Mouse (Mus musculus) lung, embryonic 16.5 days (tissue): ENCODE measurements at regions not wholly inside any gene's neighbourhood (a gene's known extent, or its start where the extent isn't known, plus 50 kb on each side); places are given as distances from the start of the nearest gene placed in this dataset.

Experiments
- ATAC-seq: fragments of 200-750 bp; cut with Nextera tagmentation; 2 replicates; pipeline ENCODE4 v1.8.0; 2017; ENCODE audit warnings: low read depth, mild to moderate bottlenecking, moderate library complexity
- H3K27ac ChIP-seq: fragments of 300-500 bp; sonication (generic); 2 replicates; pipeline ENCODE4 v1.5.1; 2014; ENCODE audit warnings: mild to moderate bottlenecking, control low read depth, low read length
- H3K27me3 ChIP-seq: fragments of 300-500 bp; sonication (generic); 2 replicates; pipeline ENCODE4 v1.6.1; 2014; ENCODE audit warnings: low read depth, low read length, mixed read lengths; ENCODE audit not compliant: control insufficient read depth, insufficient read depth
- H3K36me3 ChIP-seq: fragments of 300-500 bp; sonication (generic); 2 replicates; pipeline ENCODE4 v1.6.1; 2014; ENCODE audit warnings: low read length; ENCODE audit not compliant: control insufficient read depth, insufficient read depth
- H3K4me1 ChIP-seq: fragments of 300-500 bp; sonication (generic); replicated peaks from 2 replicates; pipeline ENCODE4 v1.6.1; 2014; ENCODE audit warnings: low read length, mixed read lengths; ENCODE audit not compliant: control insufficient read depth, insufficient read depth
- H3K4me2 ChIP-seq: fragments of 300-500 bp; sonication (generic); 2 replicates; pipeline ENCODE4 v1.6.1; 2014; ENCODE audit warnings: low read depth, low read length, control low read depth
- H3K4me3 ChIP-seq: fragments of 300-500 bp; sonication (generic); 2 replicates; pipeline ENCODE4 v1.5.1; 2014; ENCODE audit warnings: mild to moderate bottlenecking, low read length, control low read depth
- H3K9ac ChIP-seq: fragments of 300-500 bp; sonication (generic); 2 replicates; pipeline ENCODE4 v1.6.1; 2014; ENCODE audit warnings: low read length, control low read depth
- H3K9me3 ChIP-seq: fragments of 300-500 bp; sonication (generic); 2 replicates; pipeline ENCODE4 v1.6.1; 2016; ENCODE audit warnings: low read length; ENCODE audit not compliant: control insufficient read depth
- WGBS: fragments of 180-500 bp; shearing (Covaris S2); extraction: QIAGEN DNeasy Blood & Tissue Kit; methylation state at CpG from one replicate; pipeline ENCODE4 v1.1.7; 2014; 5-methylcytosine and 5-hydroxymethylcytosine counted together

DNA sequence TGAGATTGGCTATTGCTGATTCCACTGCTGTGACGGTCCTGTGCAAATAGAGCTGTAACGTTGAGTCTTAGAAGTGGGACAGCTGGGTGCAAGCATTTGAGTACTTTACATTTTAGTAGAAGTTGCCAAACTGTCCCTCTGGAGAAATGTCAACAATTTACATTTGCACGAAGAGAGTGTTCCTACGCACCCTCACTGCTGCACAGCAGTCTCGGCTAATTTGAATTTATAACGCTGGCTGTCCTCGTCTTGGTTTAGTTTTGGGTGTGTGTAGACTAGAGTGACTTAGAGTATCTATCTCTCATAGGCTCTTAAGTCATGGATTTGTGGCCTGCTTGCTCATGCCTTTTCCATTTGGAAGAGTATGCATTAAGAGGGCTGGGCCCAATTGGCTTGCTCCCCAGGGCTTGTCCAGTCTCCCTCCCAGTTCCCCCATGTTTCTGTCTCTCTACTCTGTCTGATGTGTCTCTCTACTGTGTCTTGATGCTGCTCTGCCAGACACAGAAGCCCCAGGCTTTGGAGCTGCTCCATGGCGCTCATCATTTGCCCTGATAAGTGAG, 79.8 kb upstream of the Mphosph6 start:
- H3K27ac ChIP-seq, result no peak overlapping the region
- no peaks in the 10 kb centered on the region for H3K4me1 ChIP-seq
- H3K4me3 ChIP-seq, result no peak overlapping the region
- H3K36me3 ChIP-seq, result no peaks in the 10 kb centered on the region
- H3K4me2 ChIP-seq, result no peak overlapping the region
- H3K9me3 ChIP-seq, result no peaks in the 10 kb centered on the region
- 47% methylated on average over 8 of the region's 8 CpGs for WGBS
- no peak overlapping the region for H3K9ac ChIP-seq
- no peak for ATAC-seq
- H3K27me3 ChIP-seq, result no peaks in the 10 kb centered on the region

DNA sequence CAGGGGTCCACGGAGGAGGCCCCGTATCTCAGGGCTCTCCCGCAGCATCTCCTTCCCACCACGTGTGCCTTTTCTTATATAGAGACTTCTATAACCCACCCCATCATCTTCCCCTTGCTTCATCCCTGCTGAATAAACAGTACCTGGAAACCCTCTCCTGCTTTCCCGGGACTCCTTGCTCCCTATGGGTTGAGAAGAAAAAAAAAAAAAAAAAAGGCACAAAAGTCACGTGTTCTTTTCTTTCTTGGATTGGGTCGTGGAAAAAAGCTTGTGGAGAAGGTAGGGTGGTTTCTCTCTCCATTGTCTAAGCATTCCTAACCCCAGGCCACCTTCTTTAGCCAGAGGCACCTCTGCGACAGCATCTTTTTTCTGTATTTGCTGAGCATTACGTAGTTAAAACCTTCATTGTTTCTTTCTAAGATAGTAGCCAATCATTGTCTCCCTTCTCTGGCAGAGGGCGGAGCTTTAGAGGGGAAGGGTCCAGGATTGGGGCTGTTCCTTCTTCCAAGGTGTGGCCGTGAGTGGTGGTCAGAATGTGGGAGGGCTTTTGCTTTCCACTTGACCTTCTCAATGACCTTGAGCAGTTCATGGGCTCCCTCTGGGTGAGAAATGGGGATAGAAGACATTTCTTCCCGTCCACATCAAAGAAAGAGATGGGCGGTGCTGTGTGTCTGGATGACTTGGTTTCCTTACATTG, 78.7 kb upstream of the Mphosph6 start:
- H3K4me2 ChIP-seq, result no peak overlapping the region
- no peaks in the 10 kb centered on the region for H3K27me3 ChIP-seq
- H3K9ac ChIP-seq, result no peak overlapping the region
- H3K9me3 ChIP-seq, result no peaks in the 10 kb centered on the region
- 64% methylated on average over 13 of the region's 13 CpGs for WGBS
- no peak overlapping the region for H3K4me3 ChIP-seq
- H3K36me3 ChIP-seq, result no peaks in the 10 kb centered on the region
- H3K27ac ChIP-seq, result no peak overlapping the region
- no peaks in the 10 kb centered on the region for H3K4me1 ChIP-seq
- no peak for ATAC-seq

DNA sequence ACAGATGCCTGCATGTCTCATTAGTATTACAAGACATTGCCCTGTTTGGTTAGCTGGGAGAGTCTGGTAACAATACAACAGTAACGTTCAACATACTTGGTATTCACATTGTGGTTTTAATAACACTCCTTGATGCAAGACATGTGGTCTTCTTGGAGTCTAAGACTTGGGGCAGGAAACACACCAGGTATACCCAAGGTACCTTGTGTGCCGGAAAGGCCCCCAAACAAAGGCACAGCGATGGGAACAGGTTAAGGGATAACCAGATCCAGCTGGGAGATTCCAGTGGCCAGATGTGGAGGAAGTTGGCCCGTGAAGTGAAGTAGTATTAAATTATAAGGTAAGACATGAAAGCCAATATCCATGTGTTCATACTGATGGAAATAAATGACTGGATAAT, 71.9 kb upstream of the Mphosph6 start:
- 80% methylated on average over 4 of the region's 4 CpGs for whole genome bisulfite sequencing

DNA sequence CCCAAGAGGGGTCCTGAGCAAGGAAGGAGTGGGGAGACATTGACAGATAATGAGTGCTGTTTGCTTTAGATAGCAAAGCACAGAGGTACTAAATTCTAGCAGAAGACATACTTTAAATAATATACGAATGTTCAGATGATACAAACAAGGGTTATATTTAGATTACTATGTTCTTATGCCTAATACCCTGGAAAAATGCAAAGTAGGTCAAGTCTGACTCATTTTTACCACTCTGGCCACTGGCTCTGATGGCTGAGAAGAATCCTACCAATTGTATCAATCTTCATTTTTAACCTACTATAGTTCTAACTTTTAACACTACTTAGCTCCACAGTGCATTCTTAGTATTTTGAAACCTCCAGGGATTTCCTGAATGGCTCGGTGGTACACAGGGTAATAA, 65.4 kb upstream of the Mphosph6 start:
- Histone ChIP-seq H3K9ac (no peak overlapping the region), H3K9me3 (no peaks in the 10 kb centered on the region), H3K36me3 (no peaks in the 10 kb centered on the region), H3K4me3 (no peak overlapping the region), H3K4me2 (no peak overlapping the region), H3K4me1 (no peaks in the 10 kb centered on the region), H3K27me3 (no peaks in the 10 kb centered on the region), H3K27ac (no peak overlapping the region)
- 65% methylated on average over 2 of the region's 2 CpGs for WGBS
- ATAC-seq, result no peak

More for the DNA sequence above, 71.9 kb upstream of the Mphosph6 start:
- H3K27me3 ChIP-seq, result no peaks in the 10 kb centered on the region
- no peak overlapping the region for H3K9ac ChIP-seq
- H3K27ac ChIP-seq, result no peak overlapping the region
- no peak for ATAC-seq
- H3K9me3 ChIP-seq, result no peaks in the 10 kb centered on the region
- no peaks in the 10 kb centered on the region for H3K4me1 ChIP-seq
- no peaks in the 10 kb centered on the region for H3K36me3 ChIP-seq
- H3K4me3 ChIP-seq, result no peak overlapping the region
- H3K4me2 ChIP-seq, result no peak overlapping the region

DNA sequence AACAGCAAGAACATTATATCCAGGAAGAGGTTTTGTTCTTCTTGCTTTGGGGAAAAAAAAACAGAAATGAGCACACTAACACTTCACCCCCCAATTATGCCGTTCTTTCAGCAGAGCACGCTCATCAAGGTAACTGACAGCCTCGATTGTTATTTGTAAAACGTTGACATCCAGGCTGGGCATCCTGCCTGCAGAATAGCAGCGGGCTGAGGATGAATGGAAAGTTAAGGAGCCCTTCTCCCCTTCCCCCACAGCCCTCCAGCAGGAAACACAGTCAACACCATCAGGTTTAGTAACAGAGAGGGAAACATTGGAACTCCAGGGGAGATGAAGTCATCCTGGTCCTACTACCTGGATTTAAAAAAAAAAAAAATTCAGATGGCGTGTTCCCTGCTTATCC, 63.3 kb upstream of the Mphosph6 start:
- Histone ChIP-seq H3K9me3 (no peaks in the 10 kb centered on the region), H3K36me3 (no peaks in the 10 kb centered on the region), H3K4me2 (no peak overlapping the region), H3K4me1 (no peaks in the 10 kb centered on the region), H3K27ac (no peak overlapping the region), H3K27me3 (peaks cover 2% of the 10 kb centered on the region; the same call in 1 of the 2 replicates), H3K9ac (no peak overlapping the region), H3K4me3 (no peak overlapping the region)
- ATAC-seq, result no peak
- 17% methylated on average over 6 of the region's 6 CpGs for WGBS

DNA sequence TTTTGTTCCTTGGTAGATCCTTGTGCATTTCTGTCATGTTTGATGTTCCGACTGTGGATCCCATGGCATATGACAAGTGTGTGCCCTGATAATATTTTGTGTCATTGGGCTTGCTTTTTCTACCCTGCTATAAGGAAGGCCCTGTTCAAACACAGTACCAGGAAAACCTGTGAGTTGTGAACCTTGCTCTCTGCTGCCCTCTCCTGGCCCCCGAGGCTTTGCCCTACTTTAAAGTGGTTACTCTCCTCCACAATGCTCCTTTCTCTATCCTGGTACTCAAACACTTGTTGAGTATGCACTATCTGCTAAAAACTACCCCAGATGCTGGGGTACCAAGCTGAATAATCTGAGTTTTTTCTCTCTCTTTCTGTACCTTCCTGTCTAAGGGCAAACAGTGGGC, 62.1 kb upstream of the Mphosph6 start:
- WGBS, result 33% methylated on average over 2 of the region's 2 CpGs
- Histone ChIP-seq H3K27ac (no peak overlapping the region), H3K4me2 (no peak overlapping the region), H3K27me3 (peaks cover 2% of the 10 kb centered on the region; the same call in 1 of the 2 replicates), H3K9ac (no peak overlapping the region), H3K9me3 (no peaks in the 10 kb centered on the region), H3K4me3 (no peak overlapping the region), H3K4me1 (no peaks in the 10 kb centered on the region), H3K36me3 (no peaks in the 10 kb centered on the region)
- ATAC-seq, result peak; percentile 49

DNA sequence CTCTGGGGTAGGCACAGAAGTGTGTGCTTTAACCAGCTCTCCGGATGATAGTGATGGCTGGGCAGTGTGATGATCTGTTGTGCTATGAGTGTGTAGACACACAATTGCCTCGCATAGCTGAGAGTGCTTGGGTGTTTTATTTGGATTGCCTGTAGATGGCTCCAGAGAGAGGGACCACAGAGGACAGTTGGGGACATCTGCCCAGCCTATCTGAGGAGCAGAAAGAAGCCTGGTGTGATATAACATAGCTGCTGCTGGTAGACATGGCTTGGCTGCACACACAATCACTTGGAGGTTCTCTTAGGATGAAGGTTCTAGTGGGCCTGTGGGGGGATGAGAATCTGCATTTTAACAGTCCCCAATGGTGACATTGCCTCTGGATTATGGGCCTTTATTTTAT, 60.6 kb upstream of the Mphosph6 start:
- no peaks in the 10 kb centered on the region for H3K36me3 ChIP-seq
- no peak overlapping the region for H3K9ac ChIP-seq
- H3K4me1 ChIP-seq, result no peaks in the 10 kb centered on the region
- peaks cover 2% of the 10 kb centered on the region; the same call in 1 of the 2 replicates for H3K27me3 ChIP-seq
- WGBS, result 65% methylated on average over 2 of the region's 2 CpGs
- no peak overlapping the region for H3K4me3 ChIP-seq
- H3K9me3 ChIP-seq, result no peaks in the 10 kb centered on the region
- no peak overlapping the region for H3K27ac ChIP-seq
- H3K4me2 ChIP-seq, result no peak overlapping the region
- no peak for ATAC-seq

DNA sequence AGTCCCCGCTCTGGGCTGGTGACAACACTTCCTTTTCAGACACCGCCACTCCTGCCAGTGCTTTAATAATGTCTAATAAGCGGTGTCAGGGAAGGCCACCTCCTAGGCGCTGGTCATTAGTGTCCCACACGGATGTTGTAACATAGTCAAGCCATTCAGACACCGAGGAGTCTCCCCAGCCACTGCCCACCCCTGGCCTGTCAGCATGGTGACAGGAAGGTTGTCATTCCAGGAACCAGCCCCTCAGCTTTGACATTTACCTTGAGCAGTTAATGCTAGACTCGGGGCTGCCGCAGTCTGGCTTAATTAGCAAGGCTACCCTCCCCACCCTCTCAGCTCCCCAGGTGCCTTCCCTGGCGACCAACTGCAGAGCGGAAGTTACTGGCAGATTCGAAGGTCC, 58.0 kb upstream of the Mphosph6 start:
- H3K4me3 ChIP-seq, result no peak overlapping the region
- H3K4me2 ChIP-seq, result no peak overlapping the region
- peaks cover 2% of the 10 kb centered on the region; the same call in 1 of the 2 replicates for H3K27me3 ChIP-seq
- no peak for ATAC-seq
- no peaks in the 10 kb centered on the region for H3K9me3 ChIP-seq
- 17% methylated on average over 11 of the region's 11 CpGs for WGBS
- no peak overlapping the region for H3K9ac ChIP-seq
- no peaks in the 10 kb centered on the region for H3K36me3 ChIP-seq
- no peak overlapping the region for H3K27ac ChIP-seq
- H3K4me1 ChIP-seq, result no peaks in the 10 kb centered on the region

DNA sequence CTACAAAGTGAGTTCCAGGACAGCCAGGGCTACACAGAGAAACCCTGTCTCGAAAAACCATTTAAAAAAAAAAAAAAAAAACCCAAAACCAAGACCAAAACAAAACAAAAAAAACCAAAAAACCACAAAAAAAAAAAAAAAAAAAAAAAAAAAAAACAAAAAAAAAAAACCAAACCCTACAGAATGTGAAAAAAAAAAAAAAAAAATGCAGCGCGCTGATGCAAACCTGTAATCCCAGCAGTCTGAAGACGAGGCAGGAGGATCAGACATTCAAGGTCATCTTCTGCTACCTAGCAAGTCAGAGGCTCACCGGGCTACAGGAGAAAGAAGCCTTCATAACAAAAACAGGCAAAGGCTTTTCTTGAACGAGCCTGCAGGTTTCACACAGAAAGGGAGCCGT, 57.4 kb upstream of the Mphosph6 start:
- Histone ChIP-seq H3K4me1 (no peaks in the 10 kb centered on the region), H3K4me3 (no peak overlapping the region), H3K4me2 (no peak overlapping the region), H3K27ac (no peak overlapping the region), H3K9ac (no peak overlapping the region), H3K36me3 (no peaks in the 10 kb centered on the region), H3K9me3 (no peaks in the 10 kb centered on the region), H3K27me3 (peaks cover 2% of the 10 kb centered on the region; the same call in 1 of the 2 replicates)
- no peak for ATAC-seq
- 64% methylated on average over 7 of the region's 7 CpGs for WGBS
